Mouse (Mus musculus): ENCODE data around the gene A630089N07Rik.

Gene A630089N07Rik

DNA sequence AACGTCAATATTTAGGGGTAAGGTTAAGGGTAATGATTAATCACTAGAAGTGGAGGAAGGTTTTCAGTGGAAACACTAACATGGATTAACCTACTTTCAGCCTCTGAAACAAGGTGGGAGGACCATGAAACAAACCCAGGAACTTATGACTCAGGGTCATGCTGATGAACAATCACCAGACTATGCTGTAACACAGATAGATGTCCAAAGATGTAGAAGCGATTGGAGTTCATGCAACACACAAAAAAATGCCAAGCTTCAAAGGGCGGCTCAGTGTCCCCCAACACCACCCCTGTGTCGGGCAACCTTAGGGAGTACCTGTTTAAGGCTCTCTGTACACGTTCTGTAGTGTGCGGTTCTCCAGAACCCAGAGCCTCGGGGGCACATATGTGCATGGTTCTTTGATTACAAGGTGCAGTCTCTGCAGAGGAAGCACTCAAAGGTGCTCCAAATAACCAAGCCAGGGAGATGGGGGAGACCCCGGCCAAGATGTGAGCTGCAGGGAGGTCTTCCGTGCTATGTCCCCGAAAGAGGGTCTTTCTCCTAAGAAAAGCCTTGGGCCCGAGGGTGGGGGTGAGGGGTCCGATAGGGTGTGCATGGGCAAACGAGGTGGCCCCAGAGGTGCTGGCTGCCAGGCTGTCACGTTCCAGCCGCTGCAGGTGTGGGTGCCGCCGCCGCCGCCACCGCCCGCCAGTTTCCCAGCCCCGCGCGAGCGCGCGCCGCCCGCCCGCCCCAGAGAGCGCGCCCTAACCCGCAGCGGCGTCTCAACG is 120.7 kb downstream of the A630089N07Rik start:
- DNase-seq = no peak

DNA sequence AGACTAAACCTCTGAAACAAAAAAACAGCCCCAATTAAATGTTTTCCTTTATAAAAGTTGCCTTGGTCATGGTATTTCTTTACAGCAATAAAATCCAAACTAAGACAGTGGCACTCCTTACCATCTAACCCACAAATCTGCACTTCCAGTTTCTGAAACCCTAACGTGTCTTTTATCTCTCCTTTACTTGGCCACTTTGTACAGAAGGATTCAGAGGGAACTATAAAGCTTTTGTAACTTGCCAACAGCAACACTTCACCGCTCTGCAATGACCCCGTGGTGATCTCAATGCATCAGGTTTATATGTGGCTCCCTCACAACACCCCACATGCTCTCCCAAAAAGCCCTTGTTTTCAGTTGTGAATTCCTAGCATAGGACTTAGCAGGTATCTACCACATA is 121.9 kb downstream of the A630089N07Rik start:
- DNase-seq = no peak

DNA sequence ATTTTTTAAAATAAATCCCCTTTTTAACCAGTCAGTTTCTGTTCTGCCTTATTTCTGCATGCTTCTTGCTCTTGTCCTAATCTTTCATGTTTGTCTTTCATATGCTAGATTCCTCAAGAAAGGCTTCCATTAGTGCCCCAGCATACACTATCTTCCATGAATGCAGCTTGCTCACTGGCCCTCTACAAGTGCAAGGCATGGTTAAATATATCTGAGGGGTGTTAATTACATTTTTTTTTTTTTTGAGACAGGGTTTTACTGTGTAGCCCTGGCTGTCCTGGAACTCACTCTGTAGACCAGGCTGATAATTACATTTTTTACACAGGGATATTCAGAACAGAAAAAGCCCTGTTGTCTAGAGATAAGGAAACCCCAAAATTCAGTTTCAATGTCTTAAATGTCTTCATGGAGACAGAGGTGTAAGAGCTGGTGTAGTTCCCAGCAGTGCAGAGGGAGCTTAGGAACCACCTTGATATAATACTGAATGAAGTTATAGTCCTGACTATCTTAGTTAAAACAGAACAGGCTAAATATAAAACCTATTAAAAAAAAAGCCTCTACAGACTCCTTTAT is 123.8 kb downstream of the A630089N07Rik start:
- no peak for DNase-seq

DNA sequence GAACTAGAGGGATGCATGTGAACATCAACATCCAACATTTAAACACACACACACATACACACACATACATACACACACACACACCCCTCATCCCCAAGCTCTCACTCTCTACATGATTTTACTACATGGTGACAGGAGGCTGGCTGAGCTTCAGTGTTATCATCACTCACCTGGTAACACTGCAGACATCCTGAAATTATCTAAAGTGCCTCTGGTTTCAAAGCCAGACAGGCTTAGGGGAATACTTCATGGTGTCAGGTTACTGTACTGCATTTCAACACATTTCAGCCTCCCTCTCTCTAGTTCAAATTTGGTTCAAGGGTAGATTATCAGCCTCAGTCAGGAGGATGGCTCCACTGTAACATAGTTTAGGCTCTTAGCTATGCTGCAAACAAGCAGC is 124.6 kb downstream of the A630089N07Rik start:
- no peak for DNase-seq

DNA sequence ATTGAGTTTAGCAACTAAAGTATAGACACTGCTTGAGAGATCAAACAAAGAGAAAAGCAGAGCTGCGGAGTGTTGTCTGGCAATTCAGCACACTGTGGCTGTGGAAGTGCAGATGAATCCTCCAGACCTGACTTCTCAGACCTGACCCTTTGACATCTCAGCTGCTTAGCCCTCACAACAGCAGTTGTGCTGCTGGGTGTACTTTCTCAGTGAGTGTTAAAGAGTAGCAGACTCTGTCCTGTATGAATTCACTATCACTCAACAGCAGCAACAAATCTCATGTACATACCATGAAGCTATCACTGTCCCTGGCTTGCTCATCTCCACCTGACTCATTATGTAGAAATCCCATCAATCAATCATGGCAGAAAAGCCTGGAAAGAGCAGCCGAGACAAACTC is 126.2 kb downstream of the A630089N07Rik start:
- no peak for DNase-seq

DNA sequence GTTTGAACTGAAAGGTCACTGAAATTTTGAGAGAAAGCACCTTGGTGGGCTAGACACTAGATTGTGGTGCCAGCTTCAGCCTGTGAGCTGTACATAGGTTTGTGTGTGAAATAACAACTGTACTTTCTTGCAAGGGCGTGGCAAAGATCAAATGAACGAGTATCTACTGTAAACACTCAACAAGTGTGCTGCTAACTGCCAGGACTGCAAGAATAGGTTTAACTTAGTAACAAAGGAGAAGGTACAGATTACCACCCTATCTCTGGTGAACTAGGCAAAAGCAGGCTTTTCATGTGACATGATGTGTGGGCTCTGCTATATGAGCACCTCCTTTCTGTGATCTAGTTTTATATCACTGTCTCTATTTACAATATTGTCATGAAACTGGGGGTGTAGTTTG is 128.9 kb downstream of the A630089N07Rik start:
- DNase-seq = no peak

DNA sequence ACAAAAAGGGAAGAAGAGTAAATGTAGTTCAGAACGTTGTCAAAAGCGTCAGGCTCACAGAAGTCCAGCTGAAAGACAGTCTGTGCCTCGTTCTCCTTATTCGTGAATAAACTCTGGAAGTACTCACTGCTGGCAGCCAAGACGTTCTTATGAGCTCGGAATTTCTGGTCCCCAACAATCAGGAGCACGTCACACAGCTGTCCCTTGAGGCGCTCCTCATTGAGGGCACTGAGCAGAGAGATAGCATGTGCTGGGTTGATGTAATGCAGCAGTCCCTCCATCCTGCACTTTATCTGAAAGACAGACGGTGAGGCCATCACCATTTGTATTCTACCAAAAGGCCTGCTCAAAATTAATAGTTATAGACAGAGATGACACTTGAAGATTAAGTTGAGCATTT is 129.4 kb downstream of the A630089N07Rik start:
- no peak for DNase-seq

DNA sequence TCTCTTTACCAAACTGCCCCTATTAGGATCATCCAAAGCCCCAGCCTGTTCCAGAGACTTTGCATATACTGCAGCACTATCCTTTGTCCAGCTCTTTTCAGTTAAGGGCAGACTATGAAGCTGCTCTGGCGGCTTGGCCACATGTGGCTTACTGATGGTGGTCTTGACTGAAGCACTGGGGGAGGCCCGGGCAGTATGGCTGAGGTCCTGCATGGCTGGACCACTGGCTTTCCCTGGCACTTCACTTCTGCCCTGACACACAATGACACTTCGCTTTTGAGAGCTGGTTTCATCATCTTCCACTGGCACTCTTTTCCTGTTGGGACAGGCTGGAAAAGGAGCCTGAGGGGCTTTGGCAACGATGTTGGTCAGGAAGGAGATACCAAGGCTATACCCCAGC is 129.9 kb downstream of the A630089N07Rik start:
- DNase-seq = no peak
